Mouse (Mus musculus) gastrocnemius, adult 18-20 months (tissue): ENCODE results near the gene Map3k5. TPM values are rescaled to one million over a fixed set of nuclear protein-coding genes. Genes with fewer than 3 reads are reported as not detected.

Experiments
- DNase-seq: peaks from one replicate; pipeline ENCODE4 v3.0.0; 2021; ENCODE audit warnings: low spot score
- total RNA-seq, 2 experiments: library from RNA; stranded (reverse); gene quantifications; 2 replicates each; pipeline ENCODE4 v1.2.3; 2021

Gene Map3k5
- total RNA-seq, 2 experiments from 2014 or later, result 7.3 to 8.4 TPM

GRCm38 (mm10) chr10:20005491-20005952, 71.2 kb downstream of the Map3k5 start:
- no peak for DNase-seq

DNA sequence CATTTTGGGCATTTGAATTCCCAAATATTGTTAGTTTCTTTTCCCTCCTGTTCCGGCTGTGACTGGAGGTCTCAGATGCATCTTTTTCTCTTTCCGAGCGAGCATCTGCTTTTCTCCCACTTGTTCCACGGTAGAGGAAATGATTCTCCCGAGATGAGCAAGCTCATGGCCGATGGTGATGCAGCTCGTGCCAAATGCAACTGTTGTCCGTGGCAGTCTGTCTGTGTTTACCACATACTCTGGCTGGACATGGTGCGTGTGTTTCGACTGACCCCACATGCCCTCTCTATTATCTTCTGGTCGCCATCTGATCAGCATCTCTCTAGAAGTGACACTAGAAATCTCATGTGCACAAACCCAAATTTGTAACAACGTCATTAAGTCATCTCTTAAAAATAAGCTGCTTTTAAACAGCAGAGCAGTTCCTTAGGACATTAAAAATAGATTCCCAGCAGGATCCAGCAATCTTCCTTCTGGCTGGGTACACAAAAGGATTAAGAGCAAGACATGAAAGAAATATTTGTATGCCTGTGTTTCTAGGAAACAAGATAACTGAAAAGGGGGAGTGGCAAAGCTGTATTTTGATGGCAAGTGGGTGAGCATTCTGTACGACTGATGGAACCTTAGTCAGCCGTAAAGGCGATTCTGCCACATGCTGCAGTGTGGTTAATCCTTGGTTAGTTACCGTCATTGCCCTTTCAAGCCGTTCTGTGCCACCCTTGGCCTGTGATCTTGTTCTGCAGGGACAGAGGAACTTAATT, 72.2 kb downstream of the Map3k5 start:
- no peak for DNase-seq

DNA sequence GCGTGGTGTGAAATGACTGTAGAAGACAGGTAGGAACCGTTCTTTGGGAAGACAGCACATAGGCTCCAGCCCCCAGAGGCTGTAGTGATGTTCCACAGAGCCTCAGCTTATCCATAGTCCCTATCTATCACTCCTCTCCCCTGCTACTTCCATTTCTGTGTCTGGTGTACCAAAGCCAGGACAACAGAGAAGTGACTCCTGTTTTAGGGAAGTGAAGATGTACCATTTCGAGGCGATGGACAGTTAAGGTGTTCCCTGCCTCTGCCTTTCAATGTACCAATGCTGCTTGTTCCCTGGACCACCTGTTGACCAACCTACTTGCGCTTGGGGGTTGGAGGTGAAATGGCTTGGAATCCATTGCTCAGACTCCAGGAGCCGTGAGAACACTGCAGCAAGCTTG, 75.0 kb downstream of the Map3k5 start:
- no peak for DNase-seq

GRCm38 (mm10) chr10:20010018-20010417, 75.7 kb downstream of the Map3k5 start:
- no peak for DNase-seq

DNA sequence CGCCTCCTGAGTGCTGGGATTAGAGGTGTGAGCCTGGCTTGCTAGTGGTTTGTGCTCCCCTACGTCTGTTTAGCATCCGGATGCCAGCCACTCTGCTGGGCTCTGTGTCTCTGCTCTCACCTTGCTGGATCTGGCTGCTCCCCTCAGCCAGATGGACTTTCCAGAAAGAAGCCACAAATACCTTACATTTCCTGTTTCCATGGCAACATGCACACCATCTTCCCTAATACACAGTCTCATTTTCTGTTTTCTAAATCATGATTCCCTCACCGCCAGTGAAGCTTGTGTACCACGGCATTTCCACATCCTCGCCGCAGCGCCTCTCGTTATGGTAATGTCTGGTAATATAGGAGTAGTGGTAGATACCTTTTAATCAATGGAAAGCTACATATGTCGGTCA, 84.1 kb downstream of the Map3k5 start:
- DNase-seq, result no peak

GRCm38 (mm10) chr10:20018806-20019205, 84.5 kb downstream of the Map3k5 start:
- DNase-seq, result no peak

- no peak for DNase-seq
Measured at GRCm38 (mm10) chr10:20021256-20021655, 87.0 kb downstream of the Map3k5 start.

GRCm38 (mm10) chr10:20021670-20022468, 87.6 kb downstream of the Map3k5 start:
- no peak for DNase-seq

DNA sequence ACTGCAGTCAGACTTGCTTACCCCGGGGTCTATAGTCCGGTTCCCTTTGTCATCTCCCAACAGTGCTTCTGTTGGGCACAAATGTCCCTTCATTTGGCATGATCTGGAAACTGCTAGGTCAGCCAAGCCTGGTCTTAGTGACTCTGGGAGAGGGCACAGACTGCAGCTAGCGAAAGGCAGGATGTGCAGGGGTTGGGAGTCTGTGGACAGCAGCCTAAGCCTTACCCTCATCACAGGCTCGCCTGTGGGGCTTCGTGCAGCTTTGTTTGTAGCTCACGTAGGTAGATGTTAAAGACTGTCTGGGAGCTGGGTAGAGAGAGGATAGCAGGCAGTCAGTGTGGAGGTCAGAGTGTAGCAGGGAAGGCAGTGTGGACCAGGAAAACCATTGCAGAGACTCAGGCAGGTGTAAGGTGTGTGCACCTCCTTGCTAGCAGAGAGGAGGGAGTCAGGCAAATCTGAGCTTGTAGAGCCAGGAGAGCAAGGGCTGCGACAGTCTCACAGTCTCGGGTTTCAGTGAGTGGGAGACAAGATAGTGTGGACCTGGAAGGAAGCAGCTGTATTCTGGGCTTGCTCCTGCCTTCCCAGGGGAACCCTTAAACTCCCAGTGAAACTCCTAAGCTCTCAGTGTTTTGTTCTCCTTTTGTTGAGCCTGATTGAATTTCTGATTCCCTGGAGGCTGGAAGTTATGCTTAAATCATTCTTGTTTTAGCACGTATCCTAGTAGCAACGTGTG, 88.5 kb downstream of the Map3k5 start:
- DNase-seq, result no peak

GRCm38 (mm10) chr10:20023524-20023923, 89.3 kb downstream of the Map3k5 start:
- no peak for DNase-seq

- DNase-seq, result no peak
Measured at GRCm38 (mm10) chr10:20024891-20025290, 90.6 kb downstream of the Map3k5 start.

DNA sequence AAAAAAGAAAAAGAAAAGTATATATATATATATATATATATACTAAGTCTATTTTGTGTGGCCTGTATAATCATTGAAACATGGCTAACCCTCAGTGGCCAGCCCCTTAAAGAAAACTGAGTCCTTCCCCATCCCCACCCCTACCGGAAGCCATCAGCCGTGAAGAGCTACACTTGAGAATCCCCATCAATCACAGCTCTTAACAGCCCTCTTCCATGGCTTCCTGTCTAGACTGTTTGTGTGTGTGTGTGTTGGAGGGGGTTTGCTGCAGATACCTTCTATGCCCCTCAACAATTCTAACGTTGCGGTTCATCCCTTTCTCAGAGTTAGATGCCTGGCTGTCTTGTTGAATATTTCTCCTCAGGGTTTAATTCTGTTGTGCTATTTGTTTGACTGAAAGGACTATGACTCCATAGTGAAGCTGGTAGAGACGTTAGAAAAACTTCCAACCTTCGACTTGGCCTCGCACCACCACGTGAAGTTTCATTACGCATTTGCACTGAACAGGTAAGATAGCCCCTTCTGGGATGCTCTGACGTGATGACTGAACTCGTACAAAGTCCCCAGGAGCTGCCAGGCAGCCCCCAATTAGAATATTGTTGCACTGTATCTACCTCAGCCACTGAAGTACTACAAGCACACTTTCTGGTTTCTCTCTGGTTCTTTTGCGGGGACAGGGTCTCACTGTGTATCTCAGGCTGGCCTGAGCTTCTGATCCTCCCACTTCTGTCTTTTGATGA, 91.7 kb downstream of the Map3k5 start:
- no peak for DNase-seq

DNA sequence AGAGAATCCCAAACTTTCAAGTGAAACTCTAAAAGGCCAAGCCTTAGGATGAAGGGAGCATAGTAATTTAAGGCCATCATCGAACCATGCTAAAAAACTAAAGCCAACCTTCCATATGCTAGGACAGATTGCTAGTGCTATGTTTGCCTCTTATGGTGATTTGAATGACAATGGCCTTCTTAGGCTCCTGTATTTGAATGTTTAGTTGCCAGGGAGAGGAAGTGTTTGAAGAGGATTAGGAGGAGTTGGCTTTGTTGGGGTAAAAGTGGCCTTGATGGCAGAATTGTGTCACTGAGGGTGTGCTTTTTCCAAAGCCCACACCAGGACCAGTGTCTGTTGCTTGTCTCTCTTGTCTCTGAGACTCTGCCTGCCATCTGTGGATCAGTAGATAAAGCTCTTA, 96.4 kb downstream of the Map3k5 start:
- no peak for DNase-seq

DNA sequence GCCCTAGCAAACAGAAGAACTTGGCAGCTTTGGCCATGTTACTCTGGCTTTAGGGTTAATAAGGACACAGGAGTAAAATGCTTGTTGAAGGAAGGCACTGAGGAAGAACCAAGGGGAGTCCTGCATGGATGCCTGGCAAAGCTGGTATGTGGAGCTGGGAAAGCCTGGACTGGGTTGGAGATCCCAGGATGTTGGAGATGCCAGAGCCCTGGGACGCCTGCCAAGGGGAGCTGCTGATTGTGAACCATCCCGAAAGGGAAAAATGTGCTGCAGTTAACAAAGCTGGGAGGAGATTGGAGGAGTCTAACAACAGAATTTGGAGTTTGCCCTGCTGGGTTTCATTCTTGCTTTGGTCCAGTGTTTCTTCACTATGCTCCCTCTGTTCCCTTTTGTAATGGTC, 97.7 kb downstream of the Map3k5 start:
- DNase-seq, result peak; percentile 28

DNA sequence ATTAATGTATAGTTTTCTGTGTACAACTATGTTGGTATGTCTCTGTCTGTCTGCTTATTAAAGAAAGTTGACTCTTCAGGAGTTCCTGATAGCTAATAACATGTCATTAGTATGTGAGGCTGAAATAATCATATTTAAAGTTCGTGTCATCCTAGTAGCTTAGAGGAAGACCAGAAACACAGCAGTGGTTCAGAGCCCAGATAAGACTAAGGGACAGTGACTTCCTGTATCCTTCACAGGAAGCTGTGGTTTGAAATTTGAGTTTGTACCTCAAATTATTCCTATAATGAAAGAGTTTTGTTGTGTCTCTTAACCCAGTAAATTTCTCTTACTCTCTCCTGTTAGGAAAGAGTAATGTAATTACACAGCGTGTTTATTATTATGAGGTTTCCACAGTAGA, 102.1 kb downstream of the Map3k5 start:
- no peak for DNase-seq

- DNase-seq, result no peak
Measured at GRCm38 (mm10) chr10:20036846-20037245, 102.6 kb downstream of the Map3k5 start.

DNA sequence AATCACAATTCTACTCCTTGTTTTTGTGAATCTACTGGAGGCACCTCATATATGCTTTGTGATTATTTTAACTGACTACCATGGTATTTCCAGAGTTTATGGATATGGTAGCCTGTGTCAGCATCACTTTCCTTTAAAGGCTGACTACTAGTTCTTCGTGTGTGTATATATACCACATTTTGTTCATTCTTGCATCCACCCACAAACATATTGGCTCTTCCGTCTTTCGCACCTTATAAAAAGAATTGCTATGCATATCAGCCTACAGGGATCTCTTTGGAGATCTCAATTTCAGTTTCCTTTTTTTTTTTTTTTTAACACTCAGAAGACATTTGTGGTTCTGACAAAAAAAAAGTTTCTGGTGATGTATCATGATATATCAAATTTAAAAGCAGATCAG, 105.3 kb downstream of the Map3k5 start:
- DNase-seq, result no peak

DNA sequence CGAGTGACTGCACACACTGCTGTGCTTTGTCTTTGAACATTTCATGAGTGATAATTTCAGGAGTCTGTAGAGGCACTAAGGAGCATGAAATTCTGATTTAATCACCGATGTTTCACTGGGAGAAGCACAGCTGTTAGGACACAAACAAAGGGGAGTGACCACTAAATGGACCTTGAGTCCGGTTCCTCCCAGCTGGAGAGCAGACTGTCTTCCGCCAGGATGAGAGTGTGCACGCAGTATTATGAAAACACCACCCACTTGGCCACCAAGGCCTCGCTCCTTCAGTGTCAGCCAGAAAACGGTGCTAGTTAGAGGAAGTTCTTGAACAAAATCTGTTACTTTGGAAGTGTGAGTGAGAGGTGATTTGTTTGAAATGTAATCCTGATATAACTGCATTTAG, 105.8 kb downstream of the Map3k5 start:
- peak; percentile 71 for DNase-seq

DNA sequence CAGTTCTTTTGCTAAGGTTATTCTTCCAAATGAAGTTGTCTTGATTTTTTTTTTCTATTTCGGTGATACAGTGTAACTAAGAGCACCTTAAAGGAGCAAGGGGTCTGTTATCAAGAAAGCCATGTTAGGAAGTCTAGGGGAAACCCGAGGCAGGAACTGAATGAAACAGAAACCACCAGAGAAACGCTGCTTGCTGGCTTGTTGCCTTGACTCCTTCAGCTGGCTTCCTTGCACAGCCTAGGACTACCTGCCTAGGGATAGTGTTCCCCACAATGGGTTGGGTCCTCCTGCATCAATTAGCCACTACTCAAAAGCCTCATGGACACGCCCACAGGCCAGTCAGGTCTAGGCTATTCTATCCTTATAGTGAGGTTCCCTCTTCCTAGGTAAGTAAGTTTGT, 106.4 kb downstream of the Map3k5 start:
- no peak for DNase-seq

- DNase-seq, result no peak
Measured at GRCm38 (mm10) chr10:20042081-20042480, 107.8 kb downstream of the Map3k5 start.

DNA sequence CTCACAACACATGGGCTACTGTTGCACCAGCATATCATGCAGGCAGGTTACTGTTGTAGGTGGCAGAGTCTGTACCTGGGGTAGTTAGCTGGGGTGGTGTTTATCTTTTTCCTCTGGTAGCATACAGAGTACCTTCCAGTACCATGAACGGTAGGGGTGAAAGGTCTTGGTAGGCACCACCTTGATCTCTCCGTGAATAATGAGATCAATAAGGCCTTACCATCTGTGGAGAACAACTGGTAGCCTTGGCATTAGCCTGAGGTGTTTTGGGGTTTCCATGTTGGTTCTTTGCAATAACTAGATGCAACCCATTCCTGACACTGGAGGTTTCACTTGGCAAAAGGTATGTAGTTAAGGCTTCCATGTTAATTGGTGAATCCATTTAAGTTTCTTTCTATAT, 109.8 kb downstream of the Map3k5 start:
- DNase-seq, result no peak
